Mouse (Mus musculus): ENCODE data around the gene Cnpy2. TPM values are rescaled to one million over a fixed set of nuclear protein-coding genes. Genes with fewer than 3 reads are reported as not detected.

The Cnpy2 gene
- polyA plus RNA-seq, 1 experiment from 2014 or later, result 218 TPM

- Histone ChIP-seq H3K9me3 (ENCODE audit: control insufficient read depth, low read length) (no peaks in the 10 kb centered on the region), H3K36me3 (ENCODE audit: control insufficient read depth, insufficient read depth, low read length) (no peaks in the 10 kb centered on the region), H3K27me3 (ENCODE audit: control insufficient read depth, insufficient read depth, low read length) (no peaks in the 10 kb centered on the region), H3K4me2 (replicated peaks; ENCODE audit: low read depth) (peak within 1 kb of the TSS; percentile 85), H3K4me3 (ENCODE audit: low read depth, low read length) (peak within 1 kb of the TSS; percentile 84), H3K4me1 (replicated peaks; ENCODE audit: control insufficient read depth, insufficient read depth) (peaks cover 3% of the 10 kb centered on the region; the same call in 1 of the 2 replicates), H3K9ac (ENCODE audit: low read length) (peak within 1 kb of the TSS; percentile 89), H3K27ac (replicated peaks) (peak within 1 kb of the TSS; percentile 97)
- ATAC-seq (ENCODE audit: low FRiP score, low TSS enrichment), result peak; percentile 95
- peak; percentile 85 for TF ChIP-seq EP300 (optimal IDR thresholded peaks at IDR 0.05)
- peak; percentile 12; the same call in 1 of the 2 replicates for TF ChIP-seq CTCF (IDR thresholded peaks at IDR 0.05; ENCODE audit: low read depth)
- peak; percentile 97 for DNase-seq (ENCODE audit: low spot score)
- WGBS, result under 1% methylated on average over 58 of the region's 61 CpGs
Observed at GRCm38 (mm10) chr10:128337306-128338181, 15.3 kb downstream of the Cnpy2 start, which contains the start of gene Cs. Gene Cs (plus strand): TSS chr10:128337734.

GRCm38 (mm10) chr10:128338415-128338814 lies 16.2 kb downstream of the Cnpy2 start:
- 11% methylated on average over 5 of the region's 5 CpGs for WGBS
- Histone ChIP-seq H3K27me3 (ENCODE audit: control insufficient read depth, insufficient read depth, low read length) (no peaks in the 10 kb centered on the region), H3K9me3 (ENCODE audit: control insufficient read depth, low read length) (no peaks in the 10 kb centered on the region), H3K9ac (ENCODE audit: low read length) (peak overlapping the region; percentile 89), H3K36me3 (ENCODE audit: control insufficient read depth, insufficient read depth, low read length) (no peaks in the 10 kb centered on the region), H3K4me2 (replicated peaks; ENCODE audit: low read depth) (peak overlapping the region; percentile 85), H3K27ac (replicated peaks) (peak overlapping the region; percentile 97), H3K4me1 (replicated peaks; ENCODE audit: control insufficient read depth, insufficient read depth) (peaks cover 3% of the 10 kb centered on the region; the same call in 1 of the 2 replicates), H3K4me3 (ENCODE audit: low read depth, low read length) (peak overlapping the region; percentile 84)
- no peak for TF ChIP-seq CTCF (IDR thresholded peaks at IDR 0.05; ENCODE audit: low read depth)
- TF ChIP-seq EP300 (optimal IDR thresholded peaks at IDR 0.05), result no peak
- DNase-seq (ENCODE audit: low spot score) (no peak), ATAC-seq (ENCODE audit: low FRiP score, low TSS enrichment) (peak; percentile 43)

GRCm38 (mm10) chr10:128338948-128339347 lies 16.7 kb downstream of the Cnpy2 start:
- 44% methylated on average over 2 of the region's 2 CpGs for WGBS
- DNase-seq (ENCODE audit: low spot score), result no peak

GRCm38 (mm10) chr10:128340257-128340656 lies 18.0 kb downstream of the Cnpy2 start:
- no peak overlapping the region for H3K27ac ChIP-seq (replicated peaks)
- H3K4me1 ChIP-seq (replicated peaks; ENCODE audit: control insufficient read depth, insufficient read depth), result peaks cover 3% of the 10 kb centered on the region; the same call in 1 of the 2 replicates
- no peak overlapping the region for H3K4me3 ChIP-seq (ENCODE audit: low read depth, low read length)
- TF ChIP-seq CTCF (IDR thresholded peaks at IDR 0.05; ENCODE audit: low read depth), result peak; percentile 64
- TF ChIP-seq EP300 (optimal IDR thresholded peaks at IDR 0.05), result no peak
- H3K4me2 ChIP-seq (replicated peaks; ENCODE audit: low read depth), result no peak overlapping the region
- H3K9ac ChIP-seq (ENCODE audit: low read length), result peak overlapping the region; percentile 18; the same call in 1 of the 2 replicates
- 80% methylated on average over 2 of the region's 2 CpGs for WGBS
- H3K27me3 ChIP-seq (ENCODE audit: control insufficient read depth, insufficient read depth, low read length), result no peaks in the 10 kb centered on the region
- no peaks in the 10 kb centered on the region for H3K36me3 ChIP-seq (ENCODE audit: control insufficient read depth, insufficient read depth, low read length)
- ATAC-seq (ENCODE audit: low FRiP score, low TSS enrichment), result no peak
- DNase-seq (ENCODE audit: low spot score), result no peak
- no peaks in the 10 kb centered on the region for H3K9me3 ChIP-seq (ENCODE audit: control insufficient read depth, low read length)

More at GRCm38 (mm10) chr10:128338948-128339347, 16.7 kb downstream of the Cnpy2 start:
- Histone ChIP-seq H3K9me3 (ENCODE audit: control insufficient read depth, low read length) (no peaks in the 10 kb centered on the region), H3K27ac (replicated peaks) (peak overlapping the region; percentile 97; the same call in 1 of the 2 replicates), H3K9ac (ENCODE audit: low read length) (peak overlapping the region; percentile 89; the same call in 1 of the 2 replicates), H3K4me2 (replicated peaks; ENCODE audit: low read depth) (peak overlapping the region; percentile 85), H3K36me3 (ENCODE audit: control insufficient read depth, insufficient read depth, low read length) (no peaks in the 10 kb centered on the region), H3K4me3 (ENCODE audit: low read depth, low read length) (peak overlapping the region; percentile 84), H3K27me3 (ENCODE audit: control insufficient read depth, insufficient read depth, low read length) (no peaks in the 10 kb centered on the region), H3K4me1 (replicated peaks; ENCODE audit: control insufficient read depth, insufficient read depth) (peaks cover 3% of the 10 kb centered on the region; the same call in 1 of the 2 replicates)
- TF ChIP-seq EP300 (optimal IDR thresholded peaks at IDR 0.05) (no peak), CTCF (IDR thresholded peaks at IDR 0.05; ENCODE audit: low read depth) (no peak)
- ATAC-seq (ENCODE audit: low FRiP score, low TSS enrichment), result no peak

GRCm38 (mm10) chr10:128343436-128343835 lies 21.2 kb downstream of the Cnpy2 start:
- TF ChIP-seq CTCF (IDR thresholded peaks at IDR 0.05; ENCODE audit: low read depth) (no peak), EP300 (optimal IDR thresholded peaks at IDR 0.05) (no peak)
- no peak overlapping the region for H3K9ac ChIP-seq (ENCODE audit: low read length)
- no peak overlapping the region for H3K4me3 ChIP-seq (ENCODE audit: low read depth, low read length)
- ATAC-seq (ENCODE audit: low FRiP score, low TSS enrichment) (no peak), DNase-seq (ENCODE audit: low spot score) (no peak)
- 0 out of 2 replicates have a peak overlapping the region, but pooled peaks have one; percentile 58 for H3K27ac ChIP-seq (replicated peaks)
- 0 out of 2 replicates have a peak, but pooled peaks cover 1% of the 10 kb centered on the region for H3K4me1 ChIP-seq (replicated peaks; ENCODE audit: control insufficient read depth, insufficient read depth)
- H3K36me3 ChIP-seq (ENCODE audit: control insufficient read depth, insufficient read depth, low read length), result no peaks in the 10 kb centered on the region
- H3K27me3 ChIP-seq (ENCODE audit: control insufficient read depth, insufficient read depth, low read length), result no peaks in the 10 kb centered on the region
- H3K9me3 ChIP-seq (ENCODE audit: control insufficient read depth, low read length), result no peaks in the 10 kb centered on the region
- no peak overlapping the region for H3K4me2 ChIP-seq (replicated peaks; ENCODE audit: low read depth)
- WGBS, result 92% methylated on average over 1 of the region's 1 CpGs
